Mouse (Mus musculus) kidney, embryonic 15.5 days (tissue): ENCODE data around the gene Pappa. TPM values are rescaled to one million over a fixed set of nuclear protein-coding genes. Genes with fewer than 3 reads are reported as not detected.

Source experiments
- ATAC-seq: fragments of 200-750 bp; cut with Nextera tagmentation; replicated peaks from 2 replicates; pipeline ENCODE4 v1.8.0; 2017; ENCODE audit warnings: moderate TSS enrichment; ENCODE audit not compliant: low FRiP score
- H3K27ac ChIP-seq: fragments of 300-500 bp; sonication (generic); 2 replicates; pipeline ENCODE4 v1.5.1; 2015; ENCODE audit warnings: mild to moderate bottlenecking, inconsistent platforms
- H3K27me3 ChIP-seq: fragments of 300-500 bp; sonication (generic); 2 replicates; pipeline ENCODE4 v1.6.1; 2015; ENCODE audit warnings: inconsistent platforms
- H3K36me3 ChIP-seq: fragments of 300-500 bp; sonication (generic); 2 replicates; pipeline ENCODE4 v1.6.1; 2015; ENCODE audit warnings: inconsistent platforms
- H3K4me1 ChIP-seq: fragments of 300-500 bp; sonication (generic); 2 replicates; pipeline ENCODE4 v1.6.1; 2015; ENCODE audit warnings: inconsistent platforms
- H3K4me2 ChIP-seq: fragments of 300-500 bp; sonication (generic); 2 replicates; pipeline ENCODE4 v1.6.1; 2015; ENCODE audit warnings: moderate library complexity, mild to moderate bottlenecking, inconsistent platforms
- H3K4me3 ChIP-seq: fragments of 300-500 bp; sonication (generic); replicated peaks from 2 replicates; pipeline ENCODE4 v1.5.1; 2015; ENCODE audit warnings: mild to moderate bottlenecking, inconsistent platforms
- H3K9ac ChIP-seq: fragments of 300-500 bp; sonication (generic); 2 replicates; pipeline ENCODE4 v1.6.1; 2015; ENCODE audit warnings: mild to moderate bottlenecking, inconsistent platforms
- H3K9me3 ChIP-seq: fragments of 300-500 bp; sonication (generic); replicated peaks from 2 replicates; pipeline ENCODE4 v1.6.1; 2016; ENCODE audit warnings: inconsistent platforms
- WGBS: fragments of 180-500 bp; shearing (Covaris S2); methylation state at CpG from one replicate; pipeline ENCODE4 v1.1.7; 2015; ENCODE audit warnings: mixed read lengths; 5-methylcytosine and 5-hydroxymethylcytosine counted together
- polyA plus RNA-seq: library from polyadenylated mRNA; unstranded; fragments of >200 nt; fragmentation: Nextera tagmentation; extraction: Ambion mirVana; gene quantifications from 2 replicates; pipeline ENCODE4 v1.2.1, GENCODE M21; 2015

Gene Pappa
- polyA plus RNA-seq, 1 experiment from 2014 or later: 2.2 TPM

- no peaks in the 10 kb centered on the region for H3K27me3 ChIP-seq
- peak; percentile 59 for ATAC-seq
- peak overlapping the region; percentile 75 for H3K27ac ChIP-seq
- H3K9me3 ChIP-seq: no peaks in the 10 kb centered on the region
- no peak overlapping the region for H3K9ac ChIP-seq
- no peak overlapping the region for H3K4me2 ChIP-seq
- peaks cover 18% of the 10 kb centered on the region for H3K4me1 ChIP-seq
- H3K36me3 ChIP-seq: no peaks in the 10 kb centered on the region
- 9% methylated on average over 3 of the region's 3 CpGs for WGBS
- no peak overlapping the region for H3K4me3 ChIP-seq
These were observed 118.5 kb downstream of the Pappa start for GRCm38 (mm10) chr4:65242434-65242931.

- Histone ChIP-seq H3K9ac (no peak overlapping the region), H3K36me3 (no peaks in the 10 kb centered on the region), H3K27ac (peak overlapping the region; percentile 75), H3K4me3 (no peak overlapping the region), H3K9me3 (no peaks in the 10 kb centered on the region), H3K27me3 (no peaks in the 10 kb centered on the region), H3K4me1 (peaks cover 18% of the 10 kb centered on the region), H3K4me2 (no peak overlapping the region)
- peak; percentile 93 for ATAC-seq
- WGBS: 27% methylated on average over 2 of the region's 2 CpGs
These were observed 119.3 kb downstream of the Pappa start for GRCm38 (mm10) chr4:65243245-65243644.

DNA sequence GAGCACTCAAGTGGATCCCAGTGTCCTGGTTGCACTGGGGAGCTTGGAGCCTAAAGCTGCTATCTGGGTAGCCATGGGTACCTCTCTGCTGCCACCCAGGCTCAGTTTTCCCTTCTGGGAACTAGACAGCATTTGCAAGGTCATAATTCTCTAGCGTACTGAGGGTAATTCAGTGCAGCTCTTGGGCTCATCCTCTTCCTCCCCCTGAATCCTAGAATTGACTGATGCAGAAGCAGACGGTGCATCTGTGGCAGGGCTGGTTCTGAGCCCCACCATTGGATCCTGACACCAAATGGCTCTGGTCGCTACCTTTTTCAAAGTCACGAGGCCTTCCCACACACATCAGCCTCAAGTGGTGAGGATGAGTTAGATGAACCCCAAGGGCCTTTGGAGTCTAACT is 121.0 kb downstream of the Pappa start:
- H3K4me2 ChIP-seq: no peak overlapping the region
- no peak overlapping the region for H3K9ac ChIP-seq
- H3K9me3 ChIP-seq: no peaks in the 10 kb centered on the region
- peaks cover 15% of the 10 kb centered on the region for H3K4me1 ChIP-seq
- no peaks in the 10 kb centered on the region for H3K36me3 ChIP-seq
- no peak overlapping the region for H3K4me3 ChIP-seq
- no peak overlapping the region for H3K27ac ChIP-seq
- H3K27me3 ChIP-seq: no peaks in the 10 kb centered on the region
- ATAC-seq: no peak
- 48% methylated on average over 4 of the region's 4 CpGs for WGBS

DNA sequence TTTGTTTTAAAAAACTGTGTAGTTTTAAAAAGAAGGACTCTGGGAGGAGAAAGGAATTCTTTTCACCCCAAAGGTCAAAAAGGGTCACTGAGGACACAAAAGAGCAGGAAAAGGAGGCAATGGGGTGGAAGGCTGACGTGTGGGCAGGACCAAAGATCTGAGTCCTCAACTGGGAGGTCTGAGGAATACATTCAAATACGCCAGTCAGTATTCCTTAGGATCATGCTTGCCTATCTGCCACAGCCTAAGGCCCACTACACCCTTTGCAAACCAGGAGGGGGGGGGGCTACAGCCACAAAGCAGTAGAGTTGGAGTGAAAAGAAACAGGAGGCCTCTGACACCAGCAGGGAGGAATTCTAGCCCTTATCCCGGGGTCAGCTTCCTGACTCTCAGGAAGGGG is 121.5 kb downstream of the Pappa start:
- 38% methylated on average over 3 of the region's 3 CpGs for WGBS
- ATAC-seq: no peak
- no peak overlapping the region for H3K4me2 ChIP-seq
- H3K36me3 ChIP-seq: no peaks in the 10 kb centered on the region
- no peak overlapping the region for H3K9ac ChIP-seq
- peaks cover 15% of the 10 kb centered on the region for H3K4me1 ChIP-seq
- no peak overlapping the region for H3K4me3 ChIP-seq
- H3K9me3 ChIP-seq: no peaks in the 10 kb centered on the region
- no peaks in the 10 kb centered on the region for H3K27me3 ChIP-seq
- H3K27ac ChIP-seq: no peak overlapping the region

GRCm38 (mm10) chr4:65252193-65252592 is 128.2 kb downstream of the Pappa start:
- ATAC-seq: peak; percentile 75
- H3K4me1 ChIP-seq: peaks cover 8% of the 10 kb centered on the region; the same call in 1 of the 2 replicates

DNA sequence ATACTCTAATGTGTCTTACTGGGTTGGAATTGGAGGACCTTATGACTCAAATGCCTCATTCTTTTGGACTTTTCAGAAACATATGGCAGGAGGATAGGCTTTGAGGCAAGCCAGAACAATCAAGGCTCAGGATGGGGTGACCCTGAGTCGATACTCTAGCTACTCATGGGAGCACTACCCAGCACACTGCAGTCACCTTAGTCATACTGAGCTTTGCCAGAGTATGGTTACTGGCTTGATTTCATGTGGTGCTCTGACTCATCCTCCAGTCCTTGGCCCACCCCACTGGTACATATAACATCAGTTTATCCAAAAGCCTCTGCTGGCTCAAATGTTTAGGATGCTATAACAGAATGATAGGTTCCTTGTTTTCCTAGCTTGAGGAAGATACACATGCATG is 130.1 kb downstream of the Pappa start:
- Histone ChIP-seq H3K4me1 (peaks cover 8% of the 10 kb centered on the region; the same call in 1 of the 2 replicates), H3K36me3 (no peaks in the 10 kb centered on the region), H3K4me3 (no peak overlapping the region), H3K27me3 (no peaks in the 10 kb centered on the region), H3K4me2 (no peak overlapping the region), H3K9ac (no peak overlapping the region), H3K27ac (no peak overlapping the region), H3K9me3 (no peaks in the 10 kb centered on the region)
- ATAC-seq: no peak
- WGBS: 90% methylated on average over 1 of the region's 1 CpGs

More at GRCm38 (mm10) chr4:65252193-65252592, 128.2 kb downstream of the Pappa start:
- H3K36me3 ChIP-seq: no peaks in the 10 kb centered on the region
- H3K27me3 ChIP-seq: no peaks in the 10 kb centered on the region
- WGBS: 3% methylated on average over 8 of the region's 8 CpGs
- H3K27ac ChIP-seq: no peak overlapping the region
- H3K4me3 ChIP-seq: no peak overlapping the region
- H3K9ac ChIP-seq: no peak overlapping the region
- H3K4me2 ChIP-seq: no peak overlapping the region
- no peaks in the 10 kb centered on the region for H3K9me3 ChIP-seq

DNA sequence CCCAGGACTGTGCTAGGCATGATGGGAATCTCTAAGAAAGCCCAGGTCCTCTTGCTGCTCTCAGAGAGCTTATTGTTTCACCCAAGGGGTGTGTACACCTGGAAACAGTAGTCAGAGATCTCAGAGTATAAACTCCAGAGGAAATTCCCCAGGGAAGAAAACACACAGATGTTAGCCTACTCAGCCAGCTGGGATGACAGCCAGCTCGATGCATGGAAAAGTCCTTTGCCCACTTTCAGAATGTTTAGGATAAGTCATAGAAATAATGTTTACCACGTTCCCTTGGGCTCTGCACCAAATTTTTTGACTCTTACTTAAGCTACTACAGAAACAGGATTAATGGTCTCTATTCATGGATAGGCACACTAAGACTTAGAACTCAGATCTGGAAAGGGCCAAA is 143.1 kb downstream of the Pappa start:
- Histone ChIP-seq H3K4me3 (no peak overlapping the region), H3K27me3 (no peaks in the 10 kb centered on the region), H3K4me1 (no peaks in the 10 kb centered on the region), H3K36me3 (no peaks in the 10 kb centered on the region), H3K4me2 (no peak overlapping the region), H3K9me3 (no peaks in the 10 kb centered on the region), H3K27ac (no peak overlapping the region), H3K9ac (no peak overlapping the region)
- ATAC-seq: no peak
- WGBS: 66% methylated on average over 2 of the region's 2 CpGs

- WGBS: 85% methylated on average over 2 of the region's 2 CpGs
- no peaks in the 10 kb centered on the region for H3K27me3 ChIP-seq
- no peaks in the 10 kb centered on the region for H3K9me3 ChIP-seq
- no peaks in the 10 kb centered on the region for H3K36me3 ChIP-seq
- no peak overlapping the region for H3K4me2 ChIP-seq
- no peaks in the 10 kb centered on the region for H3K4me1 ChIP-seq
- no peak overlapping the region for H3K27ac ChIP-seq
- no peak for ATAC-seq
- H3K4me3 ChIP-seq: no peak overlapping the region
- H3K9ac ChIP-seq: no peak overlapping the region
These were observed 146.0 kb downstream of the Pappa start for GRCm38 (mm10) chr4:65269996-65270395.

GRCm38 (mm10) chr4:65272295-65272694 is 148.3 kb downstream of the Pappa start:
- H3K4me1 ChIP-seq: no peaks in the 10 kb centered on the region
- H3K9me3 ChIP-seq: no peaks in the 10 kb centered on the region
- H3K27ac ChIP-seq: no peak overlapping the region
- no peak overlapping the region for H3K9ac ChIP-seq
- 37% methylated on average over 4 of the region's 4 CpGs for WGBS
- no peaks in the 10 kb centered on the region for H3K36me3 ChIP-seq
- no peak overlapping the region for H3K4me2 ChIP-seq
- no peak overlapping the region for H3K4me3 ChIP-seq
- ATAC-seq: no peak
- no peaks in the 10 kb centered on the region for H3K27me3 ChIP-seq

DNA sequence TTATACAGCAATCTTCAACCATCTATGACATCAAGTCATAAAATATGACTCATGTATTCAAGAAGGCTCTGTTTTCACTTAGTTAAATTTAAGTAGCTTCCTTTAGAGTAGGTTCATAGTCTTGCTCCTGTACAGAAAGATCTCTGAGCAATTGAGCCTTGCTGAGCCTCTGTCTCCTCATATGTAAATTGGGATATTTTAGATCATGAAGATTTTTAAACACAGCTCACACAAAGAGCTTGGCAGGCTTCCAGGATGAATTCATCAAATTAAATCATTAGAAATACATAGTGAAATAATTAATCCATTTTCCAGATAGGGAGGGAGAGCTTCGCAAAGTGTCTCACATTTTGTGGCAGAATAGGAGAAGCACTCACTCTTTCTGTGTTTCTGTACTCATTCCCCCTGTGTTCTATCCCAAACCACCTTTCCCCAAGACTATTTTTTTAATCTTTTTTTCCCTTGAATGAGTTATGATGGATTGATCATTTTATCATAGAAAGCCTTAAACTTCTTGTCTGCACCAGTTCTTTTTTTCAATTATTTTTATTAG is 149.4 kb downstream of the Pappa start:
- H3K4me2 ChIP-seq: no peak overlapping the region
- no peaks in the 10 kb centered on the region for H3K27me3 ChIP-seq
- H3K27ac ChIP-seq: no peak overlapping the region
- no peaks in the 10 kb centered on the region for H3K36me3 ChIP-seq
- H3K9ac ChIP-seq: no peak overlapping the region
- WGBS: 88% methylated on average over 1 of the region's 1 CpGs
- peaks cover 4% of the 10 kb centered on the region; the same call in 1 of the 2 replicates for H3K4me1 ChIP-seq
- ATAC-seq: no peak
- H3K4me3 ChIP-seq: no peak overlapping the region
- H3K9me3 ChIP-seq: no peaks in the 10 kb centered on the region

DNA sequence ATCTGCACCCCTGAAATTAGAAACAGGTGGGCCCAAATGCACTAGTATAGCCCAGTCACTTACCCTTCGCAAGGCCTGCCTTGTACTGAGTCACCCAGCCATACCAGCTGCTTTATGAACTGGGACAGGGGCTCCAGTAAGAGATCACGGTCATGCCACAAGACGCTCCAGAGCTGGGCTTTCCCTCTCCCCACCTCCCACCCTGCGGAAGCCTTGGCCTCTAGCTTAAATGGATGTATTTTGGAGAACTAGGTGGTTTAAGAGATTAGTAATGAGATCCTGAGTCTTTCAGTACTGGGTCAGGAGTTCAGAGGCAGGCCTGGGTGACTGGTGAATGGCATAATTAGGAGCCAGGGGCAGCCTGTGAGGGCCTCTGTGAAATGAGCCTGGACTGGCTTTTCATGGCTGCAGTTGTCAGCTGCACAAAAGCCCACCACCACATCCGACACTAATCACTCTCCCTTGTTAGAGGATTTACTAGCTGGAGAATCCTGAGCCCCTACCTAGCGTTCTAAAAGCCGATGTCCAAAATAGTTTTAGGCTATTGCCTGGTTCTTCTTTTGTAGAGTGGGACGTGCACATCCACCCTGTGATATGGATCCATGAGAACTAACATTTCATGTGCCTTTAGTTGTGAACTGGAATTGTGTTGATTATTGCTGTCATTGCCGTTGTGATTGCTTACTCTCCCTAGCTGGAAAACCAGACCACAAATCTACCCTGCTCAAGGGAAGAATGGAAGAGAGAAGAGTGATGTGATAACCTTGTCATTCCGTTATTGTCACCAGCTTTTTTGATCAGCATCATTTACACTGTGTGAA is 154.7 kb downstream of the Pappa start:
- Histone ChIP-seq H3K36me3 (no peaks in the 10 kb centered on the region), H3K4me1 (peaks cover 20% of the 10 kb centered on the region), H3K9ac (no peak overlapping the region), H3K4me3 (no peak overlapping the region), H3K27ac (no peak overlapping the region; the same call in 1 of the 2 replicates), H3K9me3 (no peaks in the 10 kb centered on the region), H3K4me2 (no peak overlapping the region), H3K27me3 (no peaks in the 10 kb centered on the region)
- ATAC-seq: peak; percentile 94
- WGBS: 41% methylated on average over 10 of the region's 10 CpGs

DNA sequence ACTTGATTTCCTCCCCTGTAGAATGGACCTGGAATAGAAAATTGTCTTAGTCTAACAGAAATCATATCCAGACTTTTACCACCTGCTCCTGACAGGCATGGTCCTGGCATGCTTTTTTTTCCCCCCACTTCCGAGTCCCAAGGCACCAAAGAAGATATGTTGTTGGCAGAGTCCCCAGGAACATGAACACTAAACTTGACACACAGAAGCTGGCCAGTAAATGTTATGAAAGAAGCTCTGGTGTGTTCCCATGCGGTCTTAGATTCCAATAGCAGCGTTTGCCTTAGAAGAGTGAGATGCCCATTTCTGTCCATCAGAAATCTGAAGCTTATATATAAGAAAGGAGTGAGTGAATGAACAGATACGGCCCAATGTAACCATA is 155.3 kb downstream of the Pappa start:
- H3K36me3 ChIP-seq: no peaks in the 10 kb centered on the region
- 69% methylated on average over 4 of the region's 4 CpGs for WGBS
- H3K9ac ChIP-seq: no peak overlapping the region
- H3K27ac ChIP-seq: no peak overlapping the region
- H3K4me1 ChIP-seq: peaks cover 20% of the 10 kb centered on the region
- H3K27me3 ChIP-seq: no peaks in the 10 kb centered on the region
- no peak overlapping the region for H3K4me2 ChIP-seq
- H3K9me3 ChIP-seq: no peaks in the 10 kb centered on the region
- no peak overlapping the region for H3K4me3 ChIP-seq
- no peak for ATAC-seq
